Mouse (Mus musculus): ENCODE measurements at regions not wholly inside any gene's neighbourhood (a gene's known extent, or its start where the extent isn't known, plus 50 kb on each side); places are given as distances from the start of the nearest gene placed in this dataset.

- TF ChIP-seq CTCF (IDR thresholded peaks at IDR 0.05; ENCODE audit: low read depth, low read length) (no peak), POLR2A (IDR thresholded peaks at IDR 0.05; ENCODE audit: extremely low read depth, insufficient read depth, low read length) (no peak)
These were observed 145.5 kb downstream of the Tbc1d30 start for GRCm38 (mm10) chr10:121205551-121205950.
